Mouse (Mus musculus): ENCODE measurements around the gene Cdh3. TPM values are rescaled to one million over a fixed set of nuclear protein-coding genes. Genes with fewer than 3 reads are reported as not detected.
A peak's percentile ranks its signal among the peaks of the same experiment; 100 is the strongest.

Gene Cdh3
- not detected in 2 replicates for polyA plus RNA-seq (2012; ENCODE audit: insufficient read depth, low replicate concordance)

DNA sequence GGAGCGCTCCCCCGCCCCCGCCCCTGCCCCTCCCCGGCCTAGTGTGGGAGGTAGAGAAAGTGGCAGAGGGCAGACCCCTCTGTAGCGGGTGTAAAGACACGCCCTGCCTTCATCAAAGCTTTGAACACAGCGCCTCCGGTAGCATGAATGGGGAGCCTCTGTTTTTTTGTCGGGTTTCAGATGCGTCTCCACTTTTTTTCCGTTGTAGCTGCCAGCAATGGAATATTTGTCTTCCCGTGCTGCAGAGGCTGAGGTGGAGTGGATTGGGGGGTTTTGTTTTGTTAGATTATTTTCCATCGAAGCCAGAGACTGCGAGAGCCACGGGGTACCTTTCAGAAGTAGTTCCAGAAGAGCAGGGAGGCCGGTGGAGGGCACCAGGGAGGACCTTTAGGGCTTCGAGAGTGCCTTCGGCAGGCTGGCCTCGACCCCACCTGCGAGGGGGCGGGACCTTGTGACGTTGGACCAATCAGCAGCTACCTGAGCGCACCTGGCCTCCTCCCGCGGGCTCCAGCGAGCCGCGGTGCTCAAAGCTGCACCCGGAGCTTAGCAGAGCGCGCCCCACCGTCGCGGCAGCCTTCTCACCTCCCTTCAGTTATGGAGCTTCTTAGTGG is at the start of gene Cdh3:
Gene Cdh3 (plus strand): TSS at position 527 of the 611 bp plus-strand sequence.
- H3K4me3 ChIP-seq (replicated peaks) = peak within 1 kb of the TSS; percentile 14
- TF ChIP-seq GATA1 (IDR thresholded peaks at IDR 0.05; ENCODE audit: borderline replicate concordance, low read length) = no peak
- TF ChIP-seq FLI1 (IDR thresholded peaks at IDR 0.05; ENCODE audit: low read length) = no peak

DNA sequence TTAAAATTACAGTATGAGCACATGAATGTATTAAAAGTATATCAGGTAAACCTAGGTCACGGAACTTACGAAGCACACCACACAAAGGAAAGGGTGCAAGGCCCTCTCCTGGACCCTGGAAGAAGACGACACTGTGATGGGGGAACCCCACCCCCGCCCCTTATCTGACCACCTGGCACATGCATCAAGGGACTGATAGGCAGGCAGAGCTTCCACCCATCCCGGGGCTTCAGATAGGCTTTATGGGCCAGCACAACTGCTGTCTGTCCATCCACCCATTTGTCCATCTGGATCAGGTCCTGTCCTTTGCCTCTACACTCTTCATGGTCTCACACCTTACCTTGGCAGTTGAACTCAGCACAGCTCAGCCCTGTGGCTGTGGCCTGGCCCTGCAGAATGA is 48.6 kb upstream of the Cdh3 start:
- peaks cover 13% of the 10 kb centered on the region for H3K9me3 ChIP-seq
- no peak for TF ChIP-seq FLI1 (IDR thresholded peaks at IDR 0.05; ENCODE audit: low read length)
- TF ChIP-seq GATA1 (IDR thresholded peaks at IDR 0.05; ENCODE audit: borderline replicate concordance, low read length) = no peak

More for the DNA sequence above, at the start of gene Cdh3:
- Histone ChIP-seq H3K36me3 (replicated peaks; ENCODE audit: low read length) (no peaks in the 10 kb centered on the region), H3K27me3 (replicated peaks) (peaks cover 85% of the 10 kb centered on the region), H3K9me3 (peaks cover 22% of the 10 kb centered on the region), H3K4me1 (peaks cover 26% of the 10 kb centered on the region)

DNA sequence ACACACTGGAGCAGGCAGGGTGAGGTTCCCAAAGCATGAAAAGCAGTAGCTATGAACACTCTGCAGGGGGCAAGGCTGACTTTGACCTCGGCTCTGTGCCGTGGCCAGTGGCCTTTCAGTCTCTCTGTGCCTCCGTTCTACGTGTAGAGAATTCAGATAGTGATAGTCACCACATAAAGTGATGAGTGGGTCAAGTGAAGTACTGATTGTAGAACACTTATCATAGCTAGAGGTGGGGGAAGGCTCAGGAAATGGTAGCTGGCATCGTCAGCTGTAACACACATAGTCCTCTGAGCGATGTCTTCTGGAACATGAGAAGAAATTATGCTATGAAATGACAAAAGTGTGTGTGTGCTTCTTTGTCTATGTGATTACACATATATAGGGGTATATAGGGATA is 46.9 kb upstream of the Cdh3 start:
- H3K27me3 ChIP-seq (replicated peaks) = peaks cover 7% of the 10 kb centered on the region
- H3K4me1 ChIP-seq = no peaks in the 10 kb centered on the region
- peaks cover 13% of the 10 kb centered on the region for H3K9me3 ChIP-seq
- H3K4me3 ChIP-seq (replicated peaks) = no peak overlapping the region
- no peak for TF ChIP-seq GATA1 (IDR thresholded peaks at IDR 0.05; ENCODE audit: borderline replicate concordance, low read length)
- TF ChIP-seq FLI1 (IDR thresholded peaks at IDR 0.05; ENCODE audit: low read length) = no peak
- no peaks in the 10 kb centered on the region for H3K36me3 ChIP-seq (replicated peaks; ENCODE audit: low read length)

More for the DNA sequence above, 48.6 kb upstream of the Cdh3 start:
- H3K36me3 ChIP-seq (replicated peaks; ENCODE audit: low read length) = no peaks in the 10 kb centered on the region
- peaks cover 5% of the 10 kb centered on the region for H3K27me3 ChIP-seq (replicated peaks)
- H3K4me3 ChIP-seq (replicated peaks) = no peak overlapping the region
- no peaks in the 10 kb centered on the region for H3K4me1 ChIP-seq

DNA sequence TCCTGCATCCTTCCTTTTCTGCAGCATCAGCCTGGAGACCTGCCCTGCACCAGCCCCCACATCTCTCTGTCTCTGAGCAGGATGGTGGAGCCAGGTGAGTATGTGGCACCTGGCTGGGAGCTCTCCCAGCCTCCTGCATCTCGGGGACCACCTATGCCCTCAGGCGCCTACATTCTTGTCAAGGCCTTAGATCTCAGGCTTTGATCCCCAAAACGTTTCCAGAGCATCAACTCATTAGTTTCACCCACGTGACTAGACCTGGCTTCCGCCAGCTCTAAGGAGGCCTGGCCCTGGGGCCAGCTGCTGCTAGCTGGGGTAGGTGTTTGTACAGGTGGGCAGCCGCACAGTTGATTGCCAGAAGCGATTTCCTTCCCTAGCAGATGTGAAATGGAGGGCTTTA is 41.2 kb upstream of the Cdh3 start:
- TF ChIP-seq FLI1 (IDR thresholded peaks at IDR 0.05; ENCODE audit: low read length) = no peak
- no peak for TF ChIP-seq GATA1 (IDR thresholded peaks at IDR 0.05; ENCODE audit: borderline replicate concordance, low read length)
- Histone ChIP-seq H3K27me3 (replicated peaks) (peaks cover 4% of the 10 kb centered on the region), H3K4me3 (replicated peaks) (no peak overlapping the region), H3K36me3 (replicated peaks; ENCODE audit: low read length) (no peaks in the 10 kb centered on the region), H3K4me1 (no peaks in the 10 kb centered on the region), H3K9me3 (peaks cover 11% of the 10 kb centered on the region)

DNA sequence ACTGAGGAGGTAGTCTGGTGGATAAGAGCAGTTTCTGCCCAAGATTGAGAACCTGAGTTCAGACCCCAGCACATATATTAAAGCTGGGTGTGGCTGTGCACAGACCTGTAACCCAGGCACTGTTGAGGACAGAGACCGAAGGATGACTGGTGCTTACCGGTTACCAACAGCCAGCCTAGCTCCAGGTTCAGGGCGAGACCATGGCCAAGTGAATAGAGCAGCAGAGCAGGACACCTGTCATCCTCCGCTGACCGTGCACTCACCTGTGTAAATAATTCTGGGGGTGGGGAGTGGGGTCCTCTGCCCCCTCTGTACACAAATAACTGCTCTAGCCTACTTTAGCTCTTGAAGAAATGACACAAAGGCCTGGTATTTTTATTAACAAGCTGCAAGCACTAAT is 36.7 kb upstream of the Cdh3 start:
- peaks cover 2% of the 10 kb centered on the region for H3K27me3 ChIP-seq (replicated peaks)
- TF ChIP-seq FLI1 (IDR thresholded peaks at IDR 0.05; ENCODE audit: low read length) = no peak
- no peak for TF ChIP-seq GATA1 (IDR thresholded peaks at IDR 0.05; ENCODE audit: borderline replicate concordance, low read length)
- no peaks in the 10 kb centered on the region for H3K4me1 ChIP-seq
- no peak overlapping the region for H3K4me3 ChIP-seq (replicated peaks)
- H3K36me3 ChIP-seq (replicated peaks; ENCODE audit: low read length) = no peaks in the 10 kb centered on the region
- peaks cover 16% of the 10 kb centered on the region for H3K9me3 ChIP-seq

DNA sequence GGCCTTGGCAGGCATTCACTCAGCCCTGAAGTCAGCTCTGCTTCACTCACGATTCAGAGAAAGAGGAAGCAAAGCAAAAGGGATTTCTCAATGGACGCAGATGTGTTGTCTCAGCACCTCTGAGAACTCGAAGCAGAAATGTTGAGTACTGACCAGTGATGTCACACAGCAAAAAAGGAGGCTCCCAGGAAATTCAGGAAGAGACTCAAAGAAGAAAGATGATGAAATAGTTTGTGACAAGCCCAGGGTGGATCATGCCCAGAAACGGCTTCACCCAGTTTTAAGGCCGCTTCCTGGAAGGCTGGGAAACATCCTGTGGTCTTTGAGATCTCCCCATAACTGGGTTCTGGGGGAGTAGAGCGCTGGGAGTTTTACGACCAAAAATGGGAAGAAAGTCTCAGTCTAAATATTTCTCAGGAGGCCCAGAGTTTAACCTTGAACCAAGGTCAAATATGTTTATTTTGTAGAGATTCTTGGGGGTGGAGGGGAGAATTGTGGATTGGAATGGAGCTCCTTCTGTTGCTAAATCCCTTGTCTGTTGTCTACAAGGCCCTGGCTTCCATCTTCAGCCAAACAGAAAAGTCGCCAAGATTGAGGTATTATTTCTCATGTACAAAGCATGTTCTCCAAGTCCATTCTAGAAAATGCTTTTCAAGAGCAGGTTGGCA is 10.5 kb upstream of the Cdh3 start, which contains the start of gene 6030452D12Rik:
Gene 6030452D12Rik (plus strand): TSS at position 505 of the 668 bp plus-strand sequence.
- TF ChIP-seq FLI1 (IDR thresholded peaks at IDR 0.05; ENCODE audit: low read length) (no peak), GATA1 (IDR thresholded peaks at IDR 0.05; ENCODE audit: borderline replicate concordance, low read length) (no peak)
- no peaks in the 10 kb centered on the region for H3K36me3 ChIP-seq (replicated peaks; ENCODE audit: low read length)
- H3K27me3 ChIP-seq (replicated peaks) = peaks cover 4% of the 10 kb centered on the region
- peaks cover 8% of the 10 kb centered on the region for H3K9me3 ChIP-seq
- H3K4me3 ChIP-seq (replicated peaks) = no peak within 1 kb of the TSS
- H3K4me1 ChIP-seq = no peaks in the 10 kb centered on the region

DNA sequence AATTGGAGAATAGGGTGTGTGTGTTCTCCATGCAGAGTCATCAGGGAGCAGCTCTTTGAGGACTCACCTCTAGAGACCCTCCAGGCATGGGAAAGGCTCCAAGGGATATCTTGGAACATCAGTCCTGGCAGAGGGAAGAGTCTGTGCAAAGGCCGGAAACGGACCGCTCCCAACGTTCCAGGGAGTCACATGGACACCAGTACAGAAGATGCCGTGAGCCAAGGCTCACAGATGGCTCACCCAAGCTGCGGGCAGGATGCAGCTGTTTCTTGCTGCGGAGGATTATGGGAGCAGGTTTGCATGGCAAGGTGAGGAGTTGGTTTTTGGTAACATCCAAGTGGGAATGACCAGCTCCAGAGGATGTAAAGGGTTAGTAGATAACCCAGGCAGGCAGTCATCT is 6.5 kb upstream of the Cdh3 start:
- Histone ChIP-seq H3K36me3 (replicated peaks; ENCODE audit: low read length) (no peaks in the 10 kb centered on the region), H3K27me3 (replicated peaks) (peaks cover 41% of the 10 kb centered on the region), H3K9me3 (peaks cover 3% of the 10 kb centered on the region; the same call in 1 of the 2 replicates), H3K4me3 (replicated peaks) (no peak overlapping the region), H3K4me1 (peaks cover 8% of the 10 kb centered on the region)
- TF ChIP-seq GATA1 (IDR thresholded peaks at IDR 0.05; ENCODE audit: borderline replicate concordance, low read length) (no peak), FLI1 (IDR thresholded peaks at IDR 0.05; ENCODE audit: low read length) (no peak)

DNA sequence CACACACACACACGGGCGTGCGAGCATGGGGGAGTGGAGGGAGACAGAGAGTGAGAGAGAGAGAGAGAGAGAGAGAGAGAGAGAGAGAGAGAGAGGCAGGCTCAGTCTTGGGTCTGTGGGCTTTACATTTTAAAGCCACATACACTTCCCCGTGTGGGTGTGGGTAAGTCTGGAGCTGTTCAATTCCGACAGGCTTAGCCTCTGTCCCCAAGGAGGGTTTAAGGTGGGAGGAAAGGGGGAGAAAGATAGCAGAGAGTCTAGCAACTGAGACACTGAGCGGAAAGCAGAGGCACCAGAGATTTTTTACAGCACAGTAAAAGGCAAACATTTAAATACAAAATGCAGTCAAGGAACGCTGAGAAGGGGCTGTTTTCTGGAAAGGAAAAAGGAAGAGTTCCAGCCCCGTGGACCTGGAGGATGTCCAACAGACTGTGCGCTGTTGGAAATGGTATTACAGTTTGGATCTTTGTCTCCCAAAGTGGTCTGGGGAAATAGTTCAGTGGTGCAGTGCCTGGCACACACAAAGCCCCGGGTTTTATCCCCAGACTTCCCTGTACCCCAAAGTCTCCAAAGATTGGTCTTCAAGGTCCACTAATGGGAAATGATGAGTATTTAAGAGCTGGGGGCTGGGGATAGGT is 5.2 kb upstream of the Cdh3 start:
- peaks cover 12% of the 10 kb centered on the region for H3K4me1 ChIP-seq
- peaks cover 8% of the 10 kb centered on the region for H3K9me3 ChIP-seq
- no peaks in the 10 kb centered on the region for H3K36me3 ChIP-seq (replicated peaks; ENCODE audit: low read length)
- TF ChIP-seq GATA1 (IDR thresholded peaks at IDR 0.05; ENCODE audit: borderline replicate concordance, low read length) (no peak), FLI1 (IDR thresholded peaks at IDR 0.05; ENCODE audit: low read length) (no peak)
- peaks cover 52% of the 10 kb centered on the region for H3K27me3 ChIP-seq (replicated peaks)
- no peak overlapping the region for H3K4me3 ChIP-seq (replicated peaks)

DNA sequence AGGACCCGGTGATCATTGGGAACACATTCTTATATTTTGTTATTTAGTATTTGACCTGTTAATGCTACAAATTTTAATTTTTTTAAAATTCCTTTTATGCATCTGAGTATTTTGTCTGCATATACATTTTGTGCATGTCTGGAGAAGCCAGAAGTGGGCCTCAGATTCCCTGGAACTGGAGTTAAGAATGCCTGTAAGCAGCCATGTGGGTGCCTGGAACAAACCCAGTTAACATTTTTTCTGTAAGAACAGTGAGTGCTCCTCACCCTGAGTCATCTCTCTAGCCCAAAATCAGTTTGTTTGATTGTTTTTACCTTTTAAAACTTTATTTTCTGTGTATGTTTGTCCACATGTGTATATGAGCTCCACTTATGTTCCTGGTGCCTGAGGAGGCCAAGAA is 4.6 kb upstream of the Cdh3 start:
- Histone ChIP-seq H3K27me3 (replicated peaks) (peaks cover 58% of the 10 kb centered on the region), H3K4me3 (replicated peaks) (no peak overlapping the region), H3K9me3 (peaks cover 15% of the 10 kb centered on the region), H3K36me3 (replicated peaks; ENCODE audit: low read length) (no peaks in the 10 kb centered on the region), H3K4me1 (peaks cover 18% of the 10 kb centered on the region)
- TF ChIP-seq GATA1 (IDR thresholded peaks at IDR 0.05; ENCODE audit: borderline replicate concordance, low read length) = no peak
- no peak for TF ChIP-seq FLI1 (IDR thresholded peaks at IDR 0.05; ENCODE audit: low read length)

All from megakaryocyte, embryonic 14.5 days (primary cell).